Mouse (Mus musculus): ENCODE results near the gene Coasy. TPM values are rescaled to one million over a fixed set of nuclear protein-coding genes. Genes with fewer than 3 reads are reported as not detected.

The Coasy gene
- total RNA-seq (2022), result 100 to 1,000 TPM in 2 of 4 experiments, 10 to 100 TPM in 2; 70.8 to 104 (median 89.9) TPM

GRCm38 (mm10) chr11:101082208-101083082, at the start of gene Coasy:
Gene Coasy (plus strand): TSS chr11:101082565.
- peak; percentile 82 for DNase-seq

GRCm38 (mm10) chr11:101033856-101034500, 48.4 kb upstream of the Coasy start:
- DNase-seq, result no peak

DNA sequence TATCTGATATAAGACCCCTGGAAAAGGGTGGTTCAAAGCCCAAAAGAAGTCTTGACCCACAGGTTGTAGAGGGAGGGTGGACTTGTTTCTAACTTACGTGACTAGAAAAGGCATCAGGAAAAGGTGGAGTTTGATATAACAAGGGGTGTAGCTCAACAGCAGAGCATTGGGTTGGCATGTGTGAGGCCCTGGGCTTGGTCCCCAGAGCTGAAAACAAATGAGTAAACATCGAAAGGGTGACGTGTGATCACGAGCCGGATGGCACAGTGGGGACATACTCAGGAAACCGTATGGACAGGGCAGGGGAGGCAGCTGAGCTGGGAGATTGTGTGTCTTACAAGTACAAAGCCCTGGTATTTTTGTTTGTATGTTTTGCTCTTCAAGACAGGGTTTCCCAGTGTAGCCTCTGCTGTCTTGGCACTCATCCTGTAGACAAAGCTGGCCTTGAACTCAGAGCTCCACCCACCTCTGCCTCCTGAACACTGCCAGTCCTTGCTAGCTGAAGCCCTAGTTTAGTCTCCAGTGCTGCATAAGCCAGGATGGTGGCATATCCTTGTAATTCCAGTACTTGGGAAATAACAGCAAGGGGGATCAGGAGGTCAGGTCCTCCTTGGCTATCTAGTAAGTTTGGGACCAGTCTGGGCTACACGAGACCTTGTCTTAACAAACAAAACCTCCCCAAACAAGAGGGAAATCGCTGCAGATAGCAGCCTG, 47.6 kb upstream of the Coasy start:
- DNase-seq, result peak; percentile 72

DNA sequence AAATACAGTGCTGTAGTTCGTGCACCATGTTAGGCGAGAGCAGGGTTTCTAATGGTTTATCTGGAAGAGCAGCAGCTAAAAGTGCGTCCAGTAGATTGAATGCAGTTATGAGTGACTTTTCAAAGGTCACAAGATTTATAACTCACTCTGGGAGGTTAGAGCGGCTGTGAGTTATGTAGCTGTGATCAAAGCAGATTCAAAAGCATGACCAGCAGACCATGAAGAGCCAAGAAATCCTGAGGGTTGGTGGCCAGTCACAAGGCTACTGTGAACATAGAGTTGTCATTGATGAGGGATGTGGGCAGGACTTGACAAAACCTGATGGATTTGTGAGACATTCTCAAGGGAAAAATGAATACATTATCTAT, 47.1 kb upstream of the Coasy start:
- DNase-seq, result peak; percentile 55

- DNase-seq, result no peak
These were observed 44.6 kb upstream of the Coasy start for GRCm38 (mm10) chr11:101037795-101038194.

DNA sequence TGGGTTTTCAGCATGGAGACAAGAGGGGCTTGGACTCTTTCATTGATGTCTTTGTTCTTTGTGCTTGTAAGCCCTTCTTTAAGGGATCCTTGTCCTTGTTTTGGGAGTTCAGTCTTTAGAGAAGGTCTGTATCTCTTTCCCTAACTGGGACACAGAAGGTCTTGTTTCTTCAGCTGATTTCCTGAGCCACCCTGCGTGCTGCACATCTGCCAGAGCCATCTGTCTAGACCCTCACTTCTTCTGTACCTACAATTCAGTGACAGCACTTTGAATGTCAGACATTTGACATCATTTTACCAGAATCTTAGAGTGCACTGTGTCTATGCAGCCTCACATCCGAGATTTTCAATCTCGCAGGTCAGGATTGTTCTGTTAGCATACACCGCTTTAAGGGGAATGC, 36.5 kb upstream of the Coasy start:
- DNase-seq, result no peak

- no peak for DNase-seq
These were observed 35.9 kb upstream of the Coasy start for GRCm38 (mm10) chr11:101046440-101046839.

DNA sequence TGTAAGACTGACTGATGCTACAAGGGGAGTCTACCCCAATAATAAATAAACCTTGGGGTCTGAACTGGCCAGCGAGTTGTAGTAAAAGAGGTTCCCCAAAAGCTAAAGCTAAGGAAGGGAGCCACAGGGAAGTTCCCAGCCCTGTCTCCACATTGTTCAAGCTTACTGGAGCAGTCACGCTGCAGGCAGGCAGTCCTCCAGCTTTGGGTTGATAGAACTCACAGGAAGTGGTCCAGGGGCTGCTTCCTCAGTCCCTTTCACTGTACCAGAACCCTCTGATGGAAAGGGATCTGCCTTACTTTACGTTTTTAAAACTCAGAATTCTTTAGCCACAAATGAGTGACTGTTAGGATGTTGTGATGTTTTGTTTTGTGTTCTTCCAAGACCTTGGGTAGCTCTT, 34.9 kb upstream of the Coasy start:
- no peak for DNase-seq

DNA sequence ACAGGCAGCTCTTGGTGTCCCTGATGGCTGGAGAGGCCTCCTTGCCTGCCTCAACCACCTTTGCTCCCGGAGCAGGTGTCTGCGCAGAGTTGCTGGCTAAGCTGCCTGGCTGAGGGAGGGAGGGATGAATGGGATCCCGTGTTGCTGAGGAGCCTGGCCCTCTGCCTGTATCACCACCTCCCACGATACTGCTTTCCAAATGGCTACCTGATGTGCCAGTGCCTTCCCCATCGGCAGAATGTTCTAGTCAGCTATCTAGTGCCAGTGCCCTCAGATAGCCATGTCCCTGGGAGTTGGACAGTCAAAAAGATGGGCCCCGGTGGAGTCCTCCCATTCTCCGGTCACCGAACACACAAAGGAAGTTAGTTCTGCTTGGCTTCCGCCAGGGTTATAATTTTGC, 32.0 kb upstream of the Coasy start:
- no peak for DNase-seq

DNA sequence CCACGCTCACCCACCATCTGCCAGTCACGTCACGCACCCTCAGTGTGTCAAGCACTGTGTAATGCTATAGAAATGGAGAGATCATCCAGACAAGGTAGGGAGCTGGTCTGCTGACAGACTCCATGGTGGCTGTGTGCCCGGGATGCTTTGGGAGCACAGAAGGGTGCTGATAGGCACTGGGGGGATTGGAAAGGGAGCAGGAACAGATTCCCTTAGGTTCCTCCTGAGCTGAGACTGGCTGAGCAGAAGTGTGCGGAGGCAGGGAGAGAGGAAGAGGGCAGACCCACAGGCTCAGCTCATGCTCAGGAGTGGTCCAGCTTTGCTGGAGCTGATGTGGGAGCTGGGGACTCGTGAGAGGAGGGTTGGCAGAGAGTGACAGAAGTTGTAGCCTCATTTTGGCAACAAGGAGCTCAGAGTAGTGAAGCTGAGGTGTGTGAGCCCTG, 31.3 kb upstream of the Coasy start:
- no peak for DNase-seq

DNA sequence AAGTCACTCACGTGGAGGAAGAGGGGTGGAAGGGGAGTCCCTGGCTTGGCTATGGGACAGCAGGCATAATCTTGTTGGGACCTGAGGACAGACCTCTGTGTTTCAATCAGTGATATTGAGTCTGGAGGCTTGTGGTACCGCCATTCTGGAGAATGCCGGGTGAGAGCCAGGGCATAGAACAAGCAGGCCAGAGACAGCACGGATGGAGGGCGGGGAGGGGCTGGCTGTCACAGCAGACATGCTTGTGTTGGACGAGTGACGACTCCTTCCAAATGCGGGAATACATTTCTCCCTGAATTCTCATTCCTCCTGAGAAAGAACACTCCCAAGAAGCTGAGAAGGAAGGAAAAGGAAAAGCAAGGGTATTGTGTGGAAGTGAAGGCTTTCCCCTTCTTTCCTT, 30.7 kb upstream of the Coasy start:
- no peak for DNase-seq

- peak; percentile 17 for DNase-seq
These were observed 29.5 kb upstream of the Coasy start for GRCm38 (mm10) chr11:101052751-101053473.

DNA sequence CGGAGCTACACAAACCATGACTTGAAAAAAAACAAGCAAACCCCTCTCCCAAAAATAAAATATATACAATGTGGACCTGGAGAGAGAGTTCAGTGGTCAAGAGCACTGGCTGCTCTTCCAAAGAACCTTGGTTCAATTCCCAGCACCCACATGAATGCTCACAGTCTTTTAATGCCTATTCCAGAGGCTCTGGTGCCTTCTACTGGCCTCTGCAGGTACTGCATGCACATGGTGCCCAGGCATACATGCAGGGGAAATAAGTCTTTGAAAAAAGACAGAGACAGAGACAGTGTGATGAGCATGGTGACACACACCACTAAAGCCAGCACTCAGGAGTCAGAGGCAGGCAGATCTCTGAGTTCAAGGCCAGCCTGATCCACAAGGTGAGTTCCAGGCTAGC, 28.4 kb upstream of the Coasy start:
- DNase-seq, result no peak

GRCm38 (mm10) chr11:101055418-101055817, 26.9 kb upstream of the Coasy start:
- peak; percentile 17 for DNase-seq

DNA sequence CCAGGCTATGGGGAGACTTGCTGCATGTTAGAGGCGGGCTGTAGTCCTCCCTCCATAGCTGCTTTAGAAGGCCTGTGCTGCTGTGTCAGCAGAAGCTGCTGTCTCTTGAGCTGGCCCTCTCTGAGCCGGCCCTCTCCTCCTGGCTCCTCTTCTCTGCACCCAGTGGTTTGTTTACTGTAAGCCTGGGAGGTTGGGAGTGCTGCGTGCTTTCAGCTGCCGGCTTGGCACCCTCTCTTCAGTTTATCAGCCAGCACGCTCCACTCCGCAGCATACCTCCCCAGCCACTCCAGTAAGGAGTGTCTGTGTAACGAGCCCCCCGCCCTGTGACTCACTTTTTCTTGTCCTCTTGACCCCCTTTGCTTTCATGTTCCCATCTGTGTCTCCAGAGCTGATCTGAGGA, 25.5 kb upstream of the Coasy start:
- peak; percentile 17 for DNase-seq

DNA sequence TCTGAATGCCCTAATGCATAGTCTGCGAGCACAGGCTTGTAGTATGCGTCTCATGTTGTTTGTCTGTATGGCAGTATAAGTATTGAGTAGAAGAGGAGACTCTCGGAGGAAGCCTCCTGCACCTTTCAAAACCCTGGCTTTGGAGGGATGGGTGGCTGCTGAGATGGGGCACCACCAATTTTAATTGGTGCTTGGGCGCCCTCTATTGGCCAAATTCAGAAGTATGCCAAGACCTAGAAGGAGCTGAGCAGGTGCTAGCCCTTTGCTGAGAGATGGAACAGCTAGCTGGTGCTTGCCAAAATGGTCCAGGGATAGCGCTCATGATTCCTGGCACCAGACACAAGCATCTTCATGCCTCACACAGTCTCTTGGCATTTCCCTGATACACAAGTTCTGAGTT, 24.5 kb upstream of the Coasy start:
- peak; percentile 72 for DNase-seq

- DNase-seq, result peak; percentile 20
These were observed 23.6 kb upstream of the Coasy start for GRCm38 (mm10) chr11:101058726-101059125.

DNA sequence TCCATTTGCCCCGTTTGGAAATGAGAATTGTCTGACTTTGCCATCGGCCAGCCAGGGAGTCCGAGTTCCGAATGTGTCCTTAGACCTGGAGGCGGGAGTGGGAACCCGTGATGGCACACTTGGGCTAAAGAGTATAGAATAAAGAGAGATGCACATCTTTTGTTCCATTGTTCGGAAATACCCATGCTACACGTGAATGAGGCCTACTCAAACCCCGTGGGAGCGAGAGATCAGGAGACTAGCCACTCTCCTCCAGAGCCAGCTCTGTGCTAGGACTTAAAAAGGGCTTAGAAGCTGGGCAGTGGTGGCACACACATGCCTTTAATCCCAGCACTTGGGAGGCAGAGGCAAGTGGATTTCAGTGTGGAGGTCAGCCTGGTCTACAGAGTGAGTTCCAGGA, 22.9 kb upstream of the Coasy start:
- no peak for DNase-seq

GRCm38 (mm10) chr11:101060126-101060525, 22.2 kb upstream of the Coasy start:
- peak; percentile 79 for DNase-seq

GRCm38 (mm10) chr11:101061049-101061448, 21.3 kb upstream of the Coasy start:
- DNase-seq, result no peak

GRCm38 (mm10) chr11:101062165-101062884, 20.0 kb upstream of the Coasy start:
- DNase-seq, result peak; percentile 45
